Mouse (Mus musculus) fat pad, adult 2 months (tissue): Measurements from ENCODE around the gene Gnb5.

ENCODE experiments used
- DNase-seq: peaks from one replicate; pipeline ENCODE4 v3.0.0-alpha.2; 2011; ENCODE audit warnings: low read depth, low spot score; ENCODE audit errors: extremely low read depth

Gnb5 gene

DNA sequence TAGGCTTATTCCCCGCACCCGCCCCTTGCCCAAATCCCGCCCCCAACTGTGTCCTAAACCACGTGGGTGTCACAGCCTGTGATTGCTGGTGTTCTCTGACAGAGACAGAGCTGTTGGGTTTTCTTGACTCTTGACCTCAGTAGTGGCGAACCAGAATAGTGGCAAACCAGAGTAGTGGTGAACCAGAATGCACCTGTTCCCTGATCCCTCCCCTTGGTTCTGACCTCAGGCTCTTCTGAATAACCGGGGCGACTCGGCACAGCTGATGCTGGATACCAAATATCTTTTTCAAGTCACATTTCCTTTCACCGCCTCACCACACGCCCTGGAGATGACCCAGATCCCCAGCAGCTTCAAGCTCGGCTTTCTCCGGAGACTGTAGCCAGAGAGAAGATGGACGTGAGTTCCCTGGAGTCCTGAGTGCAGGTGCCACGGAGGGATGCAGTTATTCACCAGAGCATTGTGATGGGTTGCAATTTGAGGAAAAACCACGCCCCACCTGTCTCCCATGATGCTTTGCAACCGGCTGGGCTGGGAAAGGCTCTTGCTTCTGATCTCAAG is 2.3 kb upstream of the Gnb5 start:
- DNase-seq: no peak

DNA sequence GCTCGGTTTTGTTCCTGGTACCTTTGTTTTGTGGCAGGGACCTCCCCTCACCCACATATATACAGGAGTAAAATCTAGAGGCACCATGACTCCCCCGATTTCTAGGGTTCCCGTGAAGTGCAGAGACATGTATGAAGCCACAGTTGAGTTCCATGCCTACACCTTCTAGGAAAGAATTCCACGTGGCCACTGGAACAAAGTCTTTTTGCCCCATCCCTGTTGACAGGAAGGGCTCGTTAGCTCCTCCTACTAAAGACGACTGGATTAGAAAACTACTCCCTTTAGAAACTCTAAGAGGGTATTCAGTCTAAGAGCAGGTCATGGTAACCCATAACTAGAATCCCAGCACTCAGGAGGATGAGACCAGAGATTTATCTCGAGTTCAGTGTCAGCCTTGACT is 1.8 kb upstream of the Gnb5 start:
- no peak for DNase-seq

GRCm38 (mm10) chr9:75307015-75307414 is 927 bp downstream of the Gnb5 start:
- no peak for DNase-seq

- no peak for DNase-seq
These were observed 2.5 kb downstream of the Gnb5 start for GRCm38 (mm10) chr9:75308621-75309020.

DNA sequence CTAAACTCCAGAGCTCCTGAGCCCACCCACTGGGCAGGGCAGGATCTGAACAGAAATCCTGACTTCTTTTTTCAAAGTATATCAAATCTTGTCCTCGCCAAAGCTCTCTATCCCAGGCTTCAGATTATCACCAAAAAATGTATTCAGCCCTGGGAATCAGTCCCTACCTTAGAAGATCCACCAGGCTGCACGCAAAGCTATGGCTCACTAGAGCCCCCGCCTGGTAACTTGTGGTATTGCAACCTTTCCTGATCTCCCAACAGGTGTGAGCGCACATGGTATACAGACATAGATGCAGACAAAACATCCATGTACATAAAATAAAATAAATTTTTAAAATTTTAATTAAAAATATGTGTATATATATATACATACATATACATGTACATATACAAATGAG is 5.9 kb downstream of the Gnb5 start:
- no peak for DNase-seq

DNA sequence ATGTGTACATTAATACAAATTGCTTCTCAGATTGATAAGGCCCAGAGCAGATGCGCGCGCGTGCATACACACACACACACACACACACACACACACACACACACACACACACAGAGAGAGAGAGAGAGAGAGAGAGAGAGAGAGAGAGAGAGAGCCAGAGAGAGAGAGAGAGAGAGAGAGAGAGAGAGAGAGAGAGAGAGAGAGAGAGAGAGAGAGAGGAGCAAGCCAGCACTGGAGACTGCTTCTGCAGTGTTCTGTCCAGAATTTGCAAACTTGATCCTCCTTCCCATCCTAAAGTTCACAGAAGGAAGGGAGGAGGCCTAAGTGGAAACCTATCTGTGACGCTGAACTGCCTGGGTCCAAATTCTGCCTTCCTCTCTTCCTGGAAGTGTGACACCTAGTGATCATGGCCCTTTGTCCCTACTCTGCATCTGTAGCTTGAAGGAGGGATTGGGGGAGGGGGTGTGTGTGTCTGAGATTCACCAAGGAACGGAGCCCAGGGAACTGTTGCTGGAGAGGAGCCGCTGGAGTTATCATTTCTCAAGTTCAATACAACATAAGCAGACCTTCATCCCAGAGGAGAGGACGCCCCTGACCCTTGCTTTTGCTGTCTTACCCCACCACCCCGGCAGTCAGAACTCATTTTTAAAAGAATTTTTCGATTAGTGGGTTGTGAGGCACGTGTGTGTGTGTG is 7.2 kb downstream of the Gnb5 start:
- DNase-seq: no peak

GRCm38 (mm10) chr9:75313832-75314516 is 7.9 kb downstream of the Gnb5 start:
- DNase-seq: no peak

DNA sequence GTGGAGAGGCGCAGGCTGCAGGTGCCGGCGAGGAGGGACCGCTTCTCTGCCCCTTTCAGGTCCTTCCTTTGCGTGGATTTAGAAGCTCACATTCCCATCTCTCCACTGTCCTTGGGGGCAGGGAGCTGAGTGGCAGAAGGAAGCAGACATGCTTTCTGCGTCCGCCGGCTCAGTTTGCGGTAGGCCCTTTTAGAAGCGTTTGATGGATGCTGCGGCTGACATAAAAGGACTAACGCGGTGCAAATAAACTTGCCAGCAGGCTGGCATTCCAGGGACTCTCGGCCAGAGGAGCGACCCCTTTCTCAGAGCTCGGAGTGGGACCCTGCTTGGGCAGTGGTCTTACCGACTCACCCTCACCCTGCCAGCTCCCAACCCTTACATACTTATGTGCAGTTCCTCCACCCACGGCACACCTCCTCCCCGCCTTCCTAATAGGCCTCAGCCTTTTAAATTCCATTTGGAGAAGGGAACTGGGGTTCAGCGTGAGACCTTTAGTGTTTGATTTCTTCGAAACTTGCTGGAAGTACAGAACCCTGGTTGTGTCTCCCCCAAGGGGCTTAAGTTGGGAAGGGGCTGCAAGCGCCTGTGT is 8.5 kb downstream of the Gnb5 start:
- no peak for DNase-seq

DNA sequence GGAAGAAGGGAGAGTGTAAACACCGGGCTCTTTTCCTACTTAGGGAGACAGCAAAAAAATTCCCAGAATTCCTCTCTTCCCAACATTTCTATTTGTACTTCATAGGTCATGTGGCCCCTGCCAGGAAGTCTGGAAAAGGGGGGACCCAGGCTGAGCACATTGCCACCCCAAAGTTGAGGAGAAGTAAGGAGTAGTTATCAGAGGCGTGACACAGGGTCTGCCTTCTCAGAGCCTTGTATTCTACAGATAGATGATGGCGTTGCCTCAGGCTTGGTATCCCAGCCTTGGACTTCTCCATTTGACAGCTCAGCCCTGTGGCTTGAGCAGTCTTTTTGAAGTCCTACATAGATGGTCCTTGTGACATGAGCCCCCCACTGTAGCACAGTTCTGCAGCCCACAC is 9.2 kb downstream of the Gnb5 start:
- DNase-seq: no peak

DNA sequence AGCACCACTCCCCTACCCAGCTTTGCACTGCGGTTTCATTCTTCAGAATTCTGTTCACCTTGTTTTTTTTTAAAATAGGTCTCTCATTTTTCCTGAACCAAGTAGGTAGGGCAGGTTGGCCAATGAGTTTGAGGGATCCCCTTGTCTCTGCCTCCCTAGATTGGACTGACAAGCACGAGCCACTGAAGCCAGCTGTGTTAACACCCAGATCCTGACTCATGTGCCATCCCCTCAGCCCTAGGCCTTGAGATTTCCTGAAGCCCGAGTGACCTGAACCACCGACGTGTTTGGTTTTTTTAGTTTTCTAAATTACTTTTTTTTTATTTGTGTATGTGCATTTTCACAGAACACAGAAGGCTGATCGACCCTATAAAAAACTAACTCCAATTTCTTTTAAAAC is 10.7 kb downstream of the Gnb5 start:
- DNase-seq: no peak

DNA sequence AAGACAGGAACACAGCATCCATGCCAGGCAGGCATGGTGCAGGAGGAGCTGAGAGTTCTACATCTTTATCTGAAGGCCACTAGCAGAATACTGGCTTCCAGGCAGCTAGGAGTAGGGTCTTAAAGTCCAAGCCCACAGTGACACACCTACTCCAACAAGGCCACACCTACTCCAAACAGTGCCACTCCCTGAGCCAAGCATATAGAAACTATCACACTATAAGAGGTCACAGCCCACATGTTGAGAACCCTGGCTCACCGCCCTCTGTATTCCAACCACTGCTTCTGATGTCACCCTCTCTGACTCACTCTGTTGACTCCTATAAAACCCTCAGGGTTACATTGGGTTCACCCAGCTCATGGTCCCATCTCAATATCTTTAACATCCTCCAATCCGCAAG is 12.1 kb downstream of the Gnb5 start:
- no peak for DNase-seq

- no peak for DNase-seq
These were observed 13.3 kb downstream of the Gnb5 start for GRCm38 (mm10) chr9:75319365-75319764.

DNA sequence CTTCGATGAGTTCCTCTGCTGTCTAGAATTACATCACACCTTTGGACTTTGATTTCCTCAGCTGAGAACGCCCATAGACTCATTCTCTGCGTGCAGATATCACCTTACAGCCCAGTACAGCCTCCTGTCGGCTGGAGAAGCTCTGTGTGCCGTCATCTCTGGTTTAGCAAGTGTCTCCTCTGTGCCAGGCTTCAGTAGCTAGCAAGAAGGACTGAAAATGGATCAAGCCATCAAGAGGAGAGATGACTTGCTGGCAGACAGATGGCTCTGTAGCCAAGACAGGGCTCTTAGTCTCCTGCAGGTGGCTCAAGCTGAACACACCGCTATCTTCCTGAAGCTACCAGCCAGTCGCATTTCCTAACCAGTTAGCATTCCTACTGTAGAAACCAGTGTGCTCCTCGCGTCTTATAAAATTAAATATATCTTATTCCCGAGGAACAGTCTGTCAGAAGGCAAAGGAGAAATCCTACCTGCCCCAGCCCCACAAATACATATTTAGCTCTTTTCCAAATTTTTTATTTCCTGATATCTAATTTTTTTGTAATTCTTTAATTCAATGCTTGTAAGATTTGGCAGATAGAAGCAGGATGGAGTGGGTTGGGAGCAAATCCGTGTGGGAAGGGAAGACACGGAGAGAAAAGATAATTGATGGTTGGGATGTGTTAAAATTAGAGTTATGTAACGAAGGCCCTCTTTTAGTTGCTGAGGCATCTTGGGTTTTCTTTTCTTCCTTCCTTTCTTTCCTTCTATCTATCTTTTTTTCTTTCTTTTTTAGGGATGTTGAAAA is 16.2 kb downstream of the Gnb5 start:
- no peak for DNase-seq

- no peak for DNase-seq
These were observed 22.0 kb downstream of the Gnb5 start for GRCm38 (mm10) chr9:75328047-75328446.

DNA sequence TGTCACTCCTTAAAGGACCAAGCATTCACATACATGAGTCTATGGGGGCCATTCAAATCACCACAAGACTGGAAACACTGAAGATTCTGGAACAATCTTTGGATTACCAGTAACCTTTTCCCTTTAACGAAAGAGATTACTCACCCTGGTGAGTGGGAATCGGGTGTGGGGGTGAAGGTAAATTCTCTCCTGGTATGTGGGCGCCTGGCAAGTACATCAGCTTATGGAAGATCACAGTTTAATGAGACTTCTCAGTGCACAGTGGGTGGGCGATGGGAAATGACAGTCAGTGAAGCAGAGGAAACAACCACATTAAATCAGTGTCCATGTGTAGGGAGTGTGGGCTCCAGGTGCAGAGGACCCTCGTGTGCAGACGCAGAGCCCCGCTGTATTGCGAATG is 24.7 kb downstream of the Gnb5 start:
- DNase-seq: no peak

GRCm38 (mm10) chr9:75334440-75334839 is 28.4 kb downstream of the Gnb5 start:
- DNase-seq: no peak

- no peak for DNase-seq
These were observed 31.9 kb downstream of the Gnb5 start for GRCm38 (mm10) chr9:75338016-75338415.

GRCm38 (mm10) chr9:75342433-75342832 is 36.3 kb downstream of the Gnb5 start:
- no peak for DNase-seq

- DNase-seq: no peak
These were observed 41.4 kb downstream of the Gnb5 start, which contains the start of gene Bcl2l10 for GRCm38 (mm10) chr9:75347458-75347857. Bcl2l10 (plus strand) TSS chr9:75347758.

GRCm38 (mm10) chr9:75348066-75348465 is 42.0 kb downstream of the Gnb5 start:
- DNase-seq: no peak

GRCm38 (mm10) chr9:75348641-75349040 is 42.6 kb downstream of the Gnb5 start:
- DNase-seq: no peak
